Mouse (Mus musculus) limb, embryonic 15.5 days (tissue): Measurements from ENCODE around the gene Foxp1. TPM values are rescaled to one million over a fixed set of nuclear protein-coding genes. Genes with fewer than 3 reads are reported as not detected.

Experiments used
- ATAC-seq: fragments of 200-750 bp; cut with Nextera tagmentation; 2 replicates; pipeline ENCODE4 v1.8.0; 2017; ENCODE audit warnings: low read depth, moderate TSS enrichment; ENCODE audit not compliant: insufficient number of reproducible peaks, low FRiP score, low TSS enrichment
- H3K27ac ChIP-seq: fragments of 300-500 bp; sonication (generic); 2 replicates; pipeline ENCODE4 v1.5.1; 2015; ENCODE audit warnings: moderate library complexity, mild to moderate bottlenecking, inconsistent platforms
- H3K27me3 ChIP-seq: fragments of 300-500 bp; sonication (generic); 2 replicates; pipeline ENCODE4 v1.6.1; 2015; ENCODE audit warnings: inconsistent platforms
- H3K36me3 ChIP-seq: fragments of 300-500 bp; sonication (generic); 2 replicates; pipeline ENCODE4 v1.6.1; 2015; ENCODE audit warnings: inconsistent platforms
- H3K4me1 ChIP-seq: fragments of 300-500 bp; sonication (generic); 2 replicates; pipeline ENCODE4 v1.6.1; 2015; ENCODE audit warnings: inconsistent platforms
- H3K4me2 ChIP-seq: fragments of 300-500 bp; sonication (generic); 2 replicates; pipeline ENCODE4 v1.6.1; 2015; ENCODE audit warnings: mild to moderate bottlenecking, inconsistent platforms
- H3K4me3 ChIP-seq: fragments of 300-500 bp; sonication (generic); 2 replicates; pipeline ENCODE4 v1.5.1; 2015; ENCODE audit warnings: mild to moderate bottlenecking, inconsistent platforms
- H3K9ac ChIP-seq: fragments of 300-500 bp; sonication (generic); 2 replicates; pipeline ENCODE4 v1.6.1; 2015; ENCODE audit warnings: inconsistent platforms
- H3K9me3 ChIP-seq: fragments of 300-500 bp; sonication (generic); 2 replicates; pipeline ENCODE4 v1.6.1; 2016; ENCODE audit warnings: inconsistent platforms
- WGBS: fragments of 180-500 bp; shearing (Covaris S2); methylation state at CpG from one replicate; pipeline ENCODE4 v1.1.7; 2015; 5-methylcytosine and 5-hydroxymethylcytosine counted together
- polyA plus RNA-seq: library from polyadenylated mRNA; unstranded; fragments of >200 nt; fragmentation: Nextera tagmentation; extraction: Ambion mirVana; gene quantifications from 2 replicates; pipeline ENCODE4 v1.2.1, GENCODE M21; 2015

The Foxp1 gene
- polyA plus RNA-seq, 1 experiment from 2014 or later: 142 TPM

- Histone ChIP-seq H3K9ac (no peak overlapping the region), H3K4me3 (no peak overlapping the region), H3K4me2 (no peak overlapping the region), H3K27me3 (no peaks in the 10 kb centered on the region), H3K36me3 (no peaks in the 10 kb centered on the region), H3K27ac (no peak overlapping the region), H3K9me3 (no peaks in the 10 kb centered on the region), H3K4me1 (peaks cover 7% of the 10 kb centered on the region; the same call in 1 of the 2 replicates)
- no peak for ATAC-seq
- WGBS: 73% methylated on average over 7 of the region's 7 CpGs
These were observed 336.0 kb downstream of the Foxp1 start for GRCm38 (mm10) chr6:99186569-99186968.

GRCm38 (mm10) chr6:99185797-99186196 is 336.7 kb downstream of the Foxp1 start:
- 65% methylated on average over 2 of the region's 2 CpGs for WGBS
- no peak overlapping the region for H3K27ac ChIP-seq
- no peak overlapping the region for H3K4me2 ChIP-seq
- H3K4me1 ChIP-seq: no peaks in the 10 kb centered on the region
- no peaks in the 10 kb centered on the region for H3K9me3 ChIP-seq
- no peak overlapping the region for H3K9ac ChIP-seq
- no peak overlapping the region for H3K4me3 ChIP-seq
- ATAC-seq: no peak
- H3K36me3 ChIP-seq: no peaks in the 10 kb centered on the region
- H3K27me3 ChIP-seq: no peaks in the 10 kb centered on the region

- Histone ChIP-seq H3K9me3 (no peaks in the 10 kb centered on the region), H3K9ac (no peak overlapping the region), H3K4me3 (no peak overlapping the region), H3K4me1 (no peaks in the 10 kb centered on the region), H3K27me3 (no peaks in the 10 kb centered on the region), H3K36me3 (no peaks in the 10 kb centered on the region), H3K27ac (no peak overlapping the region), H3K4me2 (no peak overlapping the region)
- WGBS: 93% methylated on average over 5 of the region's 5 CpGs
- ATAC-seq: no peak
These were observed 338.5 kb downstream of the Foxp1 start for GRCm38 (mm10) chr6:99184051-99184450.

- Histone ChIP-seq H3K9ac (no peak overlapping the region), H3K27me3 (no peaks in the 10 kb centered on the region), H3K4me3 (no peak overlapping the region), H3K9me3 (no peaks in the 10 kb centered on the region), H3K27ac (no peak overlapping the region), H3K4me2 (no peak overlapping the region), H3K4me1 (no peaks in the 10 kb centered on the region), H3K36me3 (no peaks in the 10 kb centered on the region)
- ATAC-seq: no peak
- 89% methylated on average over 4 of the region's 4 CpGs for WGBS
These were observed 339.7 kb downstream of the Foxp1 start for GRCm38 (mm10) chr6:99182777-99183176.

GRCm38 (mm10) chr6:99176216-99176615 is 346.3 kb downstream of the Foxp1 start:
- Histone ChIP-seq H3K4me3 (no peak overlapping the region), H3K9me3 (no peaks in the 10 kb centered on the region), H3K27me3 (no peaks in the 10 kb centered on the region), H3K36me3 (no peaks in the 10 kb centered on the region), H3K9ac (no peak overlapping the region), H3K27ac (no peak overlapping the region), H3K4me1 (peaks cover 3% of the 10 kb centered on the region; the same call in 1 of the 2 replicates), H3K4me2 (no peak overlapping the region)
- ATAC-seq: no peak
- WGBS: 86% methylated on average over 3 of the region's 3 CpGs

GRCm38 (mm10) chr6:99175377-99175776 is 347.1 kb downstream of the Foxp1 start:
- H3K27me3 ChIP-seq: no peaks in the 10 kb centered on the region
- no peaks in the 10 kb centered on the region for H3K9me3 ChIP-seq
- peaks cover 3% of the 10 kb centered on the region; the same call in 1 of the 2 replicates for H3K4me1 ChIP-seq
- ATAC-seq: no peak
- no peak overlapping the region for H3K4me3 ChIP-seq
- H3K36me3 ChIP-seq: no peaks in the 10 kb centered on the region
- H3K9ac ChIP-seq: no peak overlapping the region
- no peak overlapping the region for H3K27ac ChIP-seq
- whole genome bisulfite sequencing: 79% methylated on average over 5 of the region's 5 CpGs
- no peak overlapping the region for H3K4me2 ChIP-seq

GRCm38 (mm10) chr6:99173902-99174210 is 348.7 kb downstream of the Foxp1 start:
- Histone ChIP-seq H3K9ac (no peak overlapping the region), H3K4me3 (no peak overlapping the region), H3K4me2 (no peak overlapping the region), H3K4me1 (peaks cover 3% of the 10 kb centered on the region; the same call in 1 of the 2 replicates), H3K27me3 (no peaks in the 10 kb centered on the region), H3K9me3 (no peaks in the 10 kb centered on the region), H3K36me3 (no peaks in the 10 kb centered on the region), H3K27ac (no peak overlapping the region)
- ATAC-seq: no peak
- 74% methylated on average over 2 of the region's 2 CpGs for WGBS

- Histone ChIP-seq H3K27ac (no peak overlapping the region), H3K27me3 (no peaks in the 10 kb centered on the region), H3K4me3 (no peak overlapping the region), H3K9ac (no peak overlapping the region), H3K36me3 (no peaks in the 10 kb centered on the region), H3K4me2 (no peak overlapping the region), H3K9me3 (no peaks in the 10 kb centered on the region), H3K4me1 (peaks cover 3% of the 10 kb centered on the region; the same call in 1 of the 2 replicates)
- no peak for ATAC-seq
- WGBS: 80% methylated on average over 14 of the region's 14 CpGs
These were observed 349.2 kb downstream of the Foxp1 start for GRCm38 (mm10) chr6:99173066-99173901.

GRCm38 (mm10) chr6:99172589-99172986 is 349.9 kb downstream of the Foxp1 start:
- peaks cover 3% of the 10 kb centered on the region; the same call in 1 of the 2 replicates for H3K4me1 ChIP-seq
- no peak overlapping the region for H3K4me2 ChIP-seq
- no peak overlapping the region for H3K27ac ChIP-seq
- H3K4me3 ChIP-seq: no peak overlapping the region
- H3K9me3 ChIP-seq: no peaks in the 10 kb centered on the region
- no peaks in the 10 kb centered on the region for H3K27me3 ChIP-seq
- no peak for ATAC-seq
- 89% methylated on average over 6 of the region's 6 CpGs for WGBS
- no peaks in the 10 kb centered on the region for H3K36me3 ChIP-seq
- H3K9ac ChIP-seq: no peak overlapping the region

- WGBS: 76% methylated on average over 8 of the region's 8 CpGs
- H3K4me2 ChIP-seq: no peak overlapping the region
These were observed 350.5 kb downstream of the Foxp1 start for GRCm38 (mm10) chr6:99171901-99172588.

GRCm38 (mm10) chr6:99171281-99171825 is 351.2 kb downstream of the Foxp1 start:
- Histone ChIP-seq H3K27me3 (no peaks in the 10 kb centered on the region), H3K9me3 (no peaks in the 10 kb centered on the region), H3K36me3 (no peaks in the 10 kb centered on the region), H3K9ac (no peak overlapping the region), H3K4me3 (no peak overlapping the region), H3K4me2 (no peak overlapping the region), H3K27ac (no peak overlapping the region), H3K4me1 (peaks cover 3% of the 10 kb centered on the region; the same call in 1 of the 2 replicates)
- no peak for ATAC-seq
- 72% methylated on average over 6 of the region's 6 CpGs for WGBS

More at GRCm38 (mm10) chr6:99171901-99172588, 350.5 kb downstream of the Foxp1 start:
- no peaks in the 10 kb centered on the region for H3K9me3 ChIP-seq
- no peak overlapping the region for H3K9ac ChIP-seq
- ATAC-seq: no peak
- no peak overlapping the region for H3K27ac ChIP-seq
- peaks cover 3% of the 10 kb centered on the region; the same call in 1 of the 2 replicates for H3K4me1 ChIP-seq
- no peaks in the 10 kb centered on the region for H3K27me3 ChIP-seq
- no peaks in the 10 kb centered on the region for H3K36me3 ChIP-seq
- H3K4me3 ChIP-seq: no peak overlapping the region

GRCm38 (mm10) chr6:99168727-99169126 is 353.8 kb downstream of the Foxp1 start:
- no peak overlapping the region for H3K4me2 ChIP-seq
- peaks cover 6% of the 10 kb centered on the region; the same call in 1 of the 2 replicates for H3K4me1 ChIP-seq
- H3K27ac ChIP-seq: no peak overlapping the region
- no peak for ATAC-seq
- H3K36me3 ChIP-seq: no peaks in the 10 kb centered on the region
- H3K9ac ChIP-seq: no peak overlapping the region
- H3K27me3 ChIP-seq: no peaks in the 10 kb centered on the region
- H3K9me3 ChIP-seq: no peaks in the 10 kb centered on the region
- H3K4me3 ChIP-seq: no peak overlapping the region
- WGBS: 81% methylated on average over 2 of the region's 2 CpGs
